Mouse (Mus musculus) heart, adult 11 months (tissue): ENCODE results near the gene Tmc7.
A peak's percentile ranks its signal among the peaks of the same experiment; 100 is the strongest.

Experiments used
- DNase-seq: peaks from one replicate; pipeline ENCODE4 v3.0.0; 2022

The Tmc7 gene

GRCm38 (mm10) chr7:118584926-118585325 lies 390 bp upstream of the Tmc7 start:
- DNase-seq = no peak

GRCm38 (mm10) chr7:118583821-118584220 lies 715 bp downstream of the Tmc7 start:
- DNase-seq = no peak

- no peak for DNase-seq
Observed at GRCm38 (mm10) chr7:118579938-118580337, 4.6 kb downstream of the Tmc7 start.

GRCm38 (mm10) chr7:118578269-118578668 lies 6.3 kb downstream of the Tmc7 start:
- DNase-seq = no peak

- no peak for DNase-seq
Observed at GRCm38 (mm10) chr7:118572039-118572438, 12.5 kb downstream of the Tmc7 start.

- no peak for DNase-seq
Observed at GRCm38 (mm10) chr7:118571350-118571749, 13.2 kb downstream of the Tmc7 start.

- no peak for DNase-seq
Observed at GRCm38 (mm10) chr7:118569121-118569543, 15.4 kb downstream of the Tmc7 start.

- no peak for DNase-seq
Observed at GRCm38 (mm10) chr7:118554290-118554689, 30.2 kb downstream of the Tmc7 start.

GRCm38 (mm10) chr7:118553881-118554280 lies 30.7 kb downstream of the Tmc7 start:
- DNase-seq = no peak

GRCm38 (mm10) chr7:118547451-118547850 lies 37.1 kb downstream of the Tmc7 start:
- no peak for DNase-seq

GRCm38 (mm10) chr7:118544128-118544527 lies 40.4 kb downstream of the Tmc7 start:
- no peak for DNase-seq

- DNase-seq = no peak
Observed at GRCm38 (mm10) chr7:118535076-118535475, 49.5 kb downstream of the Tmc7 start.

- DNase-seq = no peak
Observed at GRCm38 (mm10) chr7:118534326-118534725, 50.2 kb downstream of the Tmc7 start.

GRCm38 (mm10) chr7:118533178-118533578 lies 51.4 kb downstream of the Tmc7 start, which contains the start of gene Coq7:
Gene Coq7 (minus strand): TSS chr7:118533356.
- peak; percentile 100 for DNase-seq

GRCm38 (mm10) chr7:118532519-118533177 lies 51.9 kb downstream of the Tmc7 start:
- peak; percentile 100 for DNase-seq

- DNase-seq = no peak
Observed at GRCm38 (mm10) chr7:118526967-118527366, 57.6 kb downstream of the Tmc7 start.

- no peak for DNase-seq
Observed at GRCm38 (mm10) chr7:118522077-118522476, 62.5 kb downstream of the Tmc7 start.

GRCm38 (mm10) chr7:118519661-118520060 lies 64.9 kb downstream of the Tmc7 start:
- DNase-seq = no peak

GRCm38 (mm10) chr7:118518687-118519086 lies 65.8 kb downstream of the Tmc7 start:
- DNase-seq = peak; percentile 95

- DNase-seq = no peak
Observed at GRCm38 (mm10) chr7:118517819-118518218, 66.7 kb downstream of the Tmc7 start.

- DNase-seq = no peak
Observed at GRCm38 (mm10) chr7:118508556-118508955, 76.0 kb downstream of the Tmc7 start.

GRCm38 (mm10) chr7:118503844-118504243 lies 80.7 kb downstream of the Tmc7 start:
- DNase-seq = peak; percentile 95

- DNase-seq = no peak
Observed at GRCm38 (mm10) chr7:118502333-118502732, 82.2 kb downstream of the Tmc7 start.

GRCm38 (mm10) chr7:118499784-118500435 lies 84.6 kb downstream of the Tmc7 start:
- no peak for DNase-seq
